Mouse (Mus musculus): Measurements from ENCODE around the gene Prn. TPM values are rescaled to one million over a fixed set of nuclear protein-coding genes. Genes with fewer than 3 reads are reported as not detected.

The Prn gene
- polyA plus RNA-seq, 1 experiment from 2014 or later: 0.25 TPM

DNA sequence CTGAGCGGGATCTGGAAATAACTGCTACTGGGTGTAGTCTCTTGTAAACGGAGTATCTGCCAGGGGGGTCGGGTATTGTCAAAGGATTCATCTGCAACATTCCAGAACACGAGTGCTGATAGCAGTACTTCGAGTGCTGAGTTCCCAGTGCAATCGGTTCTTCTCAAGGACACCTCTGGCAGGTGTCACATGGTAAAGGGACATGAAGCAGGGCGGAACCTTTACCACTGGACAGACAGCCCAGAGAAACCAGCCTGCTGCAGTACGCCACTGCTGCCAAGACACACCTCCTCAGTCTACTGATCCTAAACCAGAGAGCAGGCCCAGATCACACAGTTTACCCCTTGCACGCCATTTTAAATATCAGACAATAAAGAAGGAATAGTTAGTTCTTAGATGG, 45.1 kb downstream of the Prn start:
- Histone ChIP-seq H3K9ac (no peak overlapping the region), H3K27ac (no peak overlapping the region), H3K9me3 (no peaks in the 10 kb centered on the region), H3K27me3 (replicated peaks) (peaks cover 14% of the 10 kb centered on the region), H3K36me3 (no peaks in the 10 kb centered on the region), H3K4me2 (replicated peaks) (peak overlapping the region; percentile 56), H3K4me1 (replicated peaks) (0 out of 2 replicates have a peak, but pooled peaks cover 5% of the 10 kb centered on the region), H3K4me3 (replicated peaks) (peak overlapping the region; percentile 16)
- whole genome bisulfite sequencing: 39% methylated on average over 9 of the region's 9 CpGs
- peak; percentile 69 for ATAC-seq

DNA sequence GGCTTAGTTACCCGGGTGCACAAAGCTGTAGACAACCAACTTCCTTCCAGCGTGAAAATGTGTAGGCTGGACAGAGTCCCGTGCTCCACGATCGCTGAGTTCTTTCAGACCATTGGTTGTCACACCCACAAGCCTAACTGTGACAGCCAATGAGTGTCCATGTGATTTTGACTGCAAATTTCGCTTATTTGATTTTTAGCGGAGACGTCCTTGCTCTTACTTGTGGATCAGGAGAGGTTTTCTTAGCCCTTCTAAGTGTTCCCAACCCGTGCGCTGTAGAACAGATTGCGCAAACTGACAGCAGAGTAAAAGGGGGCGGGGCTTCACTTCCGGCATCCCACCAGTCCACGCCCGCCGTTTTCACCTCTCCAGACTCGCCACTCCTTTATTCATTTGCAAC, 45.5 kb downstream of the Prn start:
- ATAC-seq: peak; percentile 71
- no peak overlapping the region for H3K9ac ChIP-seq
- peak overlapping the region; percentile 16 for H3K4me3 ChIP-seq (replicated peaks)
- WGBS: 2% methylated on average over 17 of the region's 17 CpGs
- no peaks in the 10 kb centered on the region for H3K36me3 ChIP-seq
- peaks cover 14% of the 10 kb centered on the region for H3K27me3 ChIP-seq (replicated peaks)
- peak overlapping the region; percentile 56 for H3K4me2 ChIP-seq (replicated peaks)
- H3K4me1 ChIP-seq (replicated peaks): 0 out of 2 replicates have a peak, but pooled peaks cover 5% of the 10 kb centered on the region
- H3K27ac ChIP-seq: no peak overlapping the region
- no peaks in the 10 kb centered on the region for H3K9me3 ChIP-seq

DNA sequence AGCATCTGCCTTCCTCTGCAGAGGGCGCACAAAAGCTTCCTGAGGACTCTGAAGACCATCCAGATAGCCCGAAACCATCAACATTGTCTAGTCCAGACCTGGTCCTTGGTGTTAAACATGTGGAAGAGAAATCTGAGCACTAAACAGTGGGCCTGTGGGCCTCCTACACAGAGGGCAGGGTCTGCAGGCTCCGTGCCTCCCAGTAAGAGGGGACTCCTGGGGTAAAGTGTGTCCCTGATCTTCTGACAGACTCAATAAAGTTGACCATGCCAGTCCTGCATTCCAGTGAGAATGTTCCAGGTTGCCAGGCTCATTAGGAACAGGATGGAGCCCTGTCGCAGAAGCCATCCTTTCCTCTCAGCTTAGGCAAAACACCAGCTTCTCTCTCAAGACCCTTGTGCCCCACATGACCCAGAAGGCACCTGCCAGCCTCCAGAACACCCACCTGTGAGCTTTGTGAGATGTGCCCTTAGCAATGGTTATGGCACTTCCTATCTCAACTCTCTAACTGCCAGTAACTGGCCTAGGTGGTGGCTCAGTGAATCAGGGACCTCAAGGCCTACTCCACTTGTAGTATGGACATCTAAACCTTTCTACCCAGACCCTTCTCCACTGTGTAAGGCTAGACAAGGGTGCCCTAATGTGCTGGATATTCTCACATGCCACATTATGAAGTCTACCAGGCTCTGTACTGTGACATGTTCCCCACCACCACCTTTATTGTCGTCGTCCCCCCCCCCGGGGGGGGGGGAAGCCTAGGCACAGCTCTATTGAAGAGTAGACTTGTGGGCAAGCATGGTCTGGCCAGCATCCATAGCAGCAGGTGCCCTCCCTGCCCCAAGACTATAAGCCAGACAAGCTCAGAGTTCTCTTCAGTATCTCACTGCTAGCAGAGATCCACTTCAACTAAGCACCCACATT, 46.8 kb downstream of the Prn start:
- peaks cover 14% of the 10 kb centered on the region for H3K27me3 ChIP-seq (replicated peaks)
- no peaks in the 10 kb centered on the region for H3K36me3 ChIP-seq
- H3K9ac ChIP-seq: no peak overlapping the region
- no peaks in the 10 kb centered on the region for H3K9me3 ChIP-seq
- ATAC-seq: no peak
- H3K4me1 ChIP-seq (replicated peaks): 0 out of 2 replicates have a peak, but pooled peaks cover 5% of the 10 kb centered on the region
- H3K27ac ChIP-seq: no peak overlapping the region
- whole genome bisulfite sequencing: 70% methylated on average over 7 of the region's 7 CpGs
- H3K4me3 ChIP-seq (replicated peaks): no peak overlapping the region
- H3K4me2 ChIP-seq (replicated peaks): no peak overlapping the region

DNA sequence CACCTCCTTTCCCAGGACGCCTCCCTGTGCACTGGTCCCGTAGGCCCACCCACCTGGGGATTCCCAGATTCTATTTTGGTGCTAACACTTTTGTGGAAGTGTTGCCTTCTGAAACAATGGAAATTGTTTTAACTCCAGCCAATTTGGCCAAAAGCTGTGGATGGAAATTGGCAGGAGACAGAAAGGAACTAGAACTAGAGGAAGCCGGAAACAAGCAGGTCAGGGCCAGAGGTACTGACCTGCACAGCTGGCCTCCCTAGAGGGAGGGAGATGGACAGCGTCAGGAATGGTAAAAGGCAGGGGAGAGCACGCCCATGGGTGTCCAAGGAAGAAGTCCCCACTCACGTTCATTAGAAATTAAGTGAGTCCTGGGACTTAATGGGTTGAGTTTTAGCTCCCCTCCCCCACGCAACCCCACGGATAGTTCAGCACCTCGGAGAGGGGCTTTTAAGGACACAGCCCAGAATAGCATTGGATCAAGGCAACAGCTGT, 48.0 kb downstream of the Prn start:
- Histone ChIP-seq H3K4me2 (replicated peaks) (no peak overlapping the region), H3K27me3 (replicated peaks) (peaks cover 12% of the 10 kb centered on the region), H3K36me3 (no peaks in the 10 kb centered on the region), H3K4me3 (replicated peaks) (no peak overlapping the region), H3K9me3 (no peaks in the 10 kb centered on the region), H3K27ac (no peak overlapping the region), H3K9ac (no peak overlapping the region), H3K4me1 (replicated peaks) (0 out of 2 replicates have a peak, but pooled peaks cover 5% of the 10 kb centered on the region)
- 53% methylated on average over 9 of the region's 9 CpGs for WGBS
- ATAC-seq: no peak

DNA sequence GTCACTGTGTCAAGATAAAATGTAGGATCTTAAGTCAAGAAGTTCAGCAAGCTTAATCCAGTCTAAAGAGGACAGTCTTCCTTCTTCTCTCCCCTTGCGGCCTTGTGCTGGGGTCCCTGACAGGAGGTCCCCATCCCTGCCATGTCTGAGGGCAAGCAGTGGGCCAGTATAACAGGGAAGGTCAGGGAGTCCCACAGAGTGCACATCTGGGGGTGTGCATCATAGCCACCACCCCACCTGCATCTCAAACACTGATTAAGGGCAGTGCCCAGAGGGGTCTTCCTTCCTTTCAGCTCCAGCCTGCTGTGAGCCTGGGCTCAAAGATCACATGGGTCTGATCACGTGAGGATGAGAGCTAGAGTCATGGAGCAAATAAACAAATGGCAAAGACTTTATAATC, 51.9 kb downstream of the Prn start:
- no peaks in the 10 kb centered on the region for H3K27me3 ChIP-seq (replicated peaks)
- ATAC-seq: no peak
- 60% methylated on average over 2 of the region's 2 CpGs for WGBS
- H3K9ac ChIP-seq: no peak overlapping the region
- H3K4me2 ChIP-seq (replicated peaks): no peak overlapping the region
- no peak overlapping the region for H3K27ac ChIP-seq
- no peaks in the 10 kb centered on the region for H3K36me3 ChIP-seq
- H3K4me1 ChIP-seq (replicated peaks): no peaks in the 10 kb centered on the region
- H3K4me3 ChIP-seq (replicated peaks): no peak overlapping the region
- H3K9me3 ChIP-seq: no peaks in the 10 kb centered on the region

DNA sequence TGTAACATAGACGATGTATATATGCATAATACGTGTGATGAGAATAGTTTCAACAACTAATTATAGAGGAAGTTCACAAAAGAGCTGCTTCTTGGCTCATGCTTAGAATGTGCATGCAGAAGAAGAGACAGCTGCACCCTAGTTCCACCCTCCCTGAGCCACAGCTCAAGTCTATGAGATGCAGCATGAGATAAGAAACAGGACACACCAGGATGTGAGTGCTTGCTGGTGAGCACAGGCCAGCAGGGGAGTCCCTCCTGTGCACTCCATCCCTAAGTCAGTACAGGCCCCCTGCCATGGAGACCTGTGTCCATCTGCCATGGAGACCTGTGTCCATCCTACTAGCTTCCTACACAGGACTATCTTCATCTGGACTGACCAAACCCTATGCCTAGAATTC, 60.8 kb downstream of the Prn start:
- no peak for ATAC-seq
- Histone ChIP-seq H3K9ac (no peak overlapping the region), H3K9me3 (no peaks in the 10 kb centered on the region), H3K4me1 (replicated peaks) (no peaks in the 10 kb centered on the region), H3K4me3 (replicated peaks) (no peak overlapping the region), H3K27me3 (replicated peaks) (no peaks in the 10 kb centered on the region), H3K27ac (no peak overlapping the region), H3K4me2 (replicated peaks) (no peak overlapping the region), H3K36me3 (no peaks in the 10 kb centered on the region)
- WGBS: 94% methylated on average over 2 of the region's 2 CpGs

DNA sequence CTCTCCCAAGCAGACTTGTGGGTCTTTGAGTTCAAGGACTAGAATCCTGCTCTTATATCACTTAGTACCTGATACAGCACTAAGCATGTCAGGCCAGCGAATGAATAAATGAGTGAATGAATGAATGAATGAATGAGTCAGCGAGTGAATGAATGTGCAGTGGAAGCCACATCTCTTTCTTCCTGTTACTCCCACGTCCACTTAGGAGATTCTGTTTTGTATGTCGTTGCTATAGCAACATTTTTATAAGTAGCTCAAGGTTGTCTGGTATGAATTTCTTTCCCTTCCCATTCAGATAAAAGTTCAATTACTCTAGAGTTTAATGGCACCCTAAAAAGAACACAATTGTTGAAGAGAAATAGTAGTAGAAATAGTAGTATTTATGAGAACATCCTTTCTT, 61.3 kb downstream of the Prn start:
- no peaks in the 10 kb centered on the region for H3K36me3 ChIP-seq
- 70% methylated on average over 4 of the region's 4 CpGs for WGBS
- H3K9me3 ChIP-seq: no peaks in the 10 kb centered on the region
- H3K4me1 ChIP-seq (replicated peaks): no peaks in the 10 kb centered on the region
- no peak overlapping the region for H3K4me2 ChIP-seq (replicated peaks)
- no peaks in the 10 kb centered on the region for H3K27me3 ChIP-seq (replicated peaks)
- H3K4me3 ChIP-seq (replicated peaks): no peak overlapping the region
- H3K9ac ChIP-seq: no peak overlapping the region
- no peak overlapping the region for H3K27ac ChIP-seq
- no peak for ATAC-seq

DNA sequence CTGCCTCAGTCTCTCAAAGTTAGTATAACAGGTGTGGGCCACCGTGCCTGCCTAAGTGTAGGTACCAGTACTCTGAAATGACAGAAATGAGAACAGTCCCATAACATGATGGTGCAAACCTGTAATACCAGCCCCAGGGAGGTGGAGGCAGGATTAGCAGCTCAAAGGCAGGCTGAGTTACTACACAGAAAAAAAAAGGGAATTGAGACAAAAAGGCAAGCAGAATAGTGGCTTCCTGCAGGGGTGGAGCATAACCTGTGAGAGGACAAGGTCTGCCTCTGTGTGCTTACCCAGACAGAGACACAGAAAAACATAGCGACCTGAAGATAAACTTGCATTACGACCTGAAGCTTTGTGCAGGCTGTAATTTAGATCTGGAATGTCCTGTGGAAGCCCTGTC, 66.9 kb downstream of the Prn start:
- Histone ChIP-seq H3K4me3 (replicated peaks) (no peak overlapping the region), H3K4me1 (replicated peaks) (0 out of 2 replicates have a peak, but pooled peaks cover 4% of the 10 kb centered on the region), H3K27me3 (replicated peaks) (no peaks in the 10 kb centered on the region), H3K9me3 (no peaks in the 10 kb centered on the region), H3K4me2 (replicated peaks) (no peak overlapping the region), H3K36me3 (no peaks in the 10 kb centered on the region), H3K9ac (no peak overlapping the region), H3K27ac (no peak overlapping the region)
- no peak for ATAC-seq
- WGBS: 64% methylated on average over 3 of the region's 3 CpGs

DNA sequence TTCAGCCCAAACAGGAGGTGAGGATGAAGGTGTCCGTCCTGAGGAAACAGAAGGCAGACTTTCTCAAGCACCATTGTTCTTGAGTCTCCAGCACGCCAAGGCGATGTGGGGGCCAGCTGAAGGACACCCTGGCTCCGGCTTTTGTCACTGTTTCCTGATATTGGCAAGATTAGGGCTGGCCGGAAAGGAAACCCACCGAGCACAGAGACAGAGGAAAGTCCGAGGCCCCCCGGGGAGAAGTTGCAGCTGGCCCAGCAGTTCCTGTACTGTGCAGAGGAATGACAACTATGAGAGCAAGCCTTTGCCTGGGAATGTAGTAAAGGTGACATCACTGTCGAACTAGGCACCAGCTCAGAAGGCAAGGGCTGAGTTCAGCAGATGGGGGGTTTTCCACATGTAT, 71.1 kb downstream of the Prn start:
- 30% methylated on average over 9 of the region's 9 CpGs for WGBS
- H3K4me1 ChIP-seq (replicated peaks): 0 out of 2 replicates have a peak, but pooled peaks cover 4% of the 10 kb centered on the region
- no peak overlapping the region for H3K9ac ChIP-seq
- H3K36me3 ChIP-seq: no peaks in the 10 kb centered on the region
- H3K4me2 ChIP-seq (replicated peaks): no peak overlapping the region
- no peak overlapping the region for H3K27ac ChIP-seq
- peak; percentile 49 for ATAC-seq
- no peak overlapping the region for H3K4me3 ChIP-seq (replicated peaks)
- H3K27me3 ChIP-seq (replicated peaks): no peaks in the 10 kb centered on the region
- H3K9me3 ChIP-seq: no peaks in the 10 kb centered on the region

DNA sequence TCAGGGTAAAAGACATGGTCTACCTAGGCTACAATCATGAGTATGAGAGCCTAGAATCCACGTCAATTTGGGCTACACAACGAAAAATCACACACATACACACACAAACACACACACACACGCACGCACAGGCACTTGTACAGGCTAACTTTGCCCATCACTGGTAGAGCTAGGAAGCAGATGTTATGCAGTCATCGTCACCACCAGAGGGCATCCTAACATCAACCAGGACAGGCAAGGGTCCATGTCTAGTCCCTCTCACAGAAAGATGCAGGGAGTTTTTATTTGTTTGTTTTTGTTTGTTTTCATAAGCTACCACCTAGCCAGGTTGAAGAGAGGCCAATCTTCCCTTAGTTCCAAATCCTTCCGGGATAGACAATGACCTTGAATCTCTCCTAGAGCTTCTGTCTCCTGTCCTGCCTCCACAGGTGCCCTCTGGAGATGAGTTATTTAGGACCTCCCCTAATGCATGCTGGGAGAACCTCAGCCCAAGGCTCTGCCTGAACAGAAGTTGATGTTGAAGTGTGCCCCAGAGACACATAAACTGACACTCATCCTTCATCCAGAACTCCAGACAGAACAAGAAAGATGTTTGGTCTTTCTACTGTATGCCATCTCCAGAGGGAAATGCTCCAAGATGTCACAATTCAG, 72.9 kb downstream of the Prn start:
- Histone ChIP-seq H3K36me3 (no peaks in the 10 kb centered on the region), H3K4me1 (replicated peaks) (0 out of 2 replicates have a peak, but pooled peaks cover 4% of the 10 kb centered on the region), H3K4me3 (replicated peaks) (no peak overlapping the region), H3K27me3 (replicated peaks) (no peaks in the 10 kb centered on the region), H3K9ac (no peak overlapping the region), H3K4me2 (replicated peaks) (no peak overlapping the region), H3K9me3 (no peaks in the 10 kb centered on the region), H3K27ac (no peak overlapping the region)
- peak; percentile 72 for ATAC-seq
- WGBS: 15% methylated on average over 6 of the region's 6 CpGs

DNA sequence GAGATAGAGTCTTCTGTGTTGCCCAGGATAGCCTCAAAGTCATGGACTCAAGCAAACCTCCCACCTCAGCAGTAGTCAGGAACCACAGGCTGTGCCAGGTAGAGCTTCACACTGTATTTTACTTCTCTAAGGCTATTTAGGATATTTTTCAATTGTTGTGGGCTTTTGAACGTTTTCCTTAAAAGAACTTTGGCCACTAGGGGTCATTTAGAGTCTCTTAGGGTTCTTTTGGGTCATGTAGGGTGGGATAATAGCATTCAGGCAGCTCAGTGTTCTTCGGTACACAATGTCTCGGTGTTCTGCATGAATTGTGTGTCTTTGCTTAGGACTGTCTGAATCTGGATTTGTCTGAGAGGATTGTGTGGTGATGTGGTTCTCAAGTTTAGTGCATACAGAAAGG, 78.2 kb downstream of the Prn start:
- no peaks in the 10 kb centered on the region for H3K9me3 ChIP-seq
- H3K9ac ChIP-seq: no peak overlapping the region
- no peaks in the 10 kb centered on the region for H3K27me3 ChIP-seq (replicated peaks)
- no peak overlapping the region for H3K27ac ChIP-seq
- no peak overlapping the region for H3K4me2 ChIP-seq (replicated peaks)
- H3K4me3 ChIP-seq (replicated peaks): no peak overlapping the region
- ATAC-seq: no peak
- no peaks in the 10 kb centered on the region for H3K36me3 ChIP-seq
- 48% methylated on average over 3 of the region's 3 CpGs for WGBS
- no peaks in the 10 kb centered on the region for H3K4me1 ChIP-seq (replicated peaks)

DNA sequence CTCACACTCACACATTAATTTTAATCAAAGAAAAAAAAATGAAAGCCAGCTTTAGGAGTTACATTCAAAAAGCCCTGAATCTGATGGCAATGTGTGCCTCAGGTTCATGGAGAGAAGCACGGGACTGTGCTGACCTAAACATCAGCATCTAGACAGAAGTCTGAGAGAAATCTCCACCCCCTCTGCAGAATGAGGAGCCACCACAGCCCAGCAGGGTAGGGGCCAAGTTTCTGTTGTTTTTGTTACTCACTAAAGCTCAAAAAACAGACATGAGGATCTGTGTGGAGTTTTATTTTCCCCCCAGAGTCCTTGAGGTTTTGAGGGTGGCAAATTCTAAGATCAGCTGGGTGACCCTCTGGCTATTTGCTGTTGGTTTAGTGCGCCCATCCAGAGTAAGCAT, 78.8 kb downstream of the Prn start:
- no peak overlapping the region for H3K4me3 ChIP-seq (replicated peaks)
- no peak overlapping the region for H3K4me2 ChIP-seq (replicated peaks)
- H3K27me3 ChIP-seq (replicated peaks): no peaks in the 10 kb centered on the region
- 73% methylated on average over 2 of the region's 2 CpGs for WGBS
- no peak overlapping the region for H3K27ac ChIP-seq
- H3K9ac ChIP-seq: no peak overlapping the region
- no peaks in the 10 kb centered on the region for H3K4me1 ChIP-seq (replicated peaks)
- H3K36me3 ChIP-seq: no peaks in the 10 kb centered on the region
- ATAC-seq: no peak
- no peaks in the 10 kb centered on the region for H3K9me3 ChIP-seq
